Mouse (Mus musculus) liver, embryonic 14.5 days (tissue): ENCODE data around the gene Rnf111.

Experiments used
- CTCF ChIP-seq: IDR thresholded peaks from 2 replicates; pipeline ENCODE4 v1.5.1; 2016; ENCODE audit warnings: antibody characterized with exemption, low read depth, control low read depth
- EP300 ChIP-seq: IDR thresholded peaks from 2 replicates; pipeline ENCODE4 v1.6.1; 2016; ENCODE audit warnings: antibody characterized with exemption, low read depth

- TF ChIP-seq CTCF (no peak), EP300 (no peak)
Measured at GRCm38 (mm10) chr9:70384494-70384893, 119.0 kb downstream of the Rnf111 start.
